Mouse (Mus musculus) hindbrain, embryonic 12.5 days (tissue): ENCODE measurements at regions not wholly inside any gene's neighbourhood (a gene's known extent, or its start where the extent isn't known, plus 50 kb on each side); places are given as distances from the start of the nearest gene placed in this dataset.
"Not testable (repeated sequence)": the region's sequence is repeated elsewhere in the genome, so short reads cannot be mapped to it uniquely, and the experiment has no call there.

Experiments used
- ATAC-seq: fragments of 200-750 bp; cut with Nextera tagmentation; 2 replicates; pipeline ENCODE4 v1.8.0; 2017; ENCODE audit warnings: moderate TSS enrichment; ENCODE audit not compliant: low FRiP score
- H3K27ac ChIP-seq: fragments of 300-500 bp; sonication (generic); 2 replicates; pipeline ENCODE4 v1.5.1; 2016; ENCODE audit warnings: mild to moderate bottlenecking
- H3K27me3 ChIP-seq: fragments of 300-500 bp; sonication (generic); 2 replicates; pipeline ENCODE4 v1.6.1; 2016; ENCODE audit warnings: mild to moderate bottlenecking
- H3K36me3 ChIP-seq: fragments of 300-500 bp; sonication (generic); 2 replicates; pipeline ENCODE4 v1.6.1; 2016; ENCODE audit warnings: mild to moderate bottlenecking
- H3K4me1 ChIP-seq: fragments of 300-500 bp; sonication (generic); 2 replicates; pipeline ENCODE4 v1.6.1; 2016
- H3K4me2 ChIP-seq: fragments of 300-500 bp; sonication (generic); replicated peaks from 2 replicates; pipeline ENCODE4 v1.6.1; 2016; ENCODE audit warnings: mild to moderate bottlenecking
- H3K4me3 ChIP-seq: fragments of 300-500 bp; sonication (generic); 2 replicates; pipeline ENCODE4 v1.5.1; 2016; ENCODE audit warnings: mild to moderate bottlenecking
- H3K9ac ChIP-seq: fragments of 300-500 bp; sonication (generic); 2 replicates; pipeline ENCODE4 v1.6.1; 2016; ENCODE audit warnings: mild to moderate bottlenecking, moderate library complexity
- H3K9me3 ChIP-seq: fragments of 300-500 bp; sonication (generic); replicated peaks from 2 replicates; pipeline ENCODE4 v1.6.1; 2016; ENCODE audit warnings: mild to moderate bottlenecking
- whole genome bisulfite sequencing: fragments of 180-500 bp; shearing (Covaris S2); methylation state at CpG from one replicate; pipeline ENCODE4 v1.1.7; 2016; 5-methylcytosine and 5-hydroxymethylcytosine counted together

DNA sequence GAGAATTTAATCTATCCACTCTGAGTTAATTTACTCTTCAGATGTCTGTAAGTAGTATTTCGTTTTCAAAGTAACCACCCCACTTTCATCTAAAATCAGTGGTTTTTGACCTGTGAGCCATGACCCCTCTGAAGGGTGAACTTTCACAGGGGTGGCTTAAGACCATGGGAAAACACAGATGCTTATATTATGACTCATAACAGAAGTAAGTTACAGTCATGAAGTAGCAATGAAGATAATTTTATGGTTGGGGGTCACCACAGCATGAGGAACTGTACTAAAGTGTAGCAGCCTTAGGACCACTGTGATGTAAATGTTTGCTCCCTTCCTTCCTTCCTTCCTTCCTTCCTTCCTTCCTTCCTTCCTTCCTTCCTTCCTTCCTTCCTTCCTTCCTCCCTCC is 215.2 kb downstream of the Zfp619 start:
- peaks cover 3% of the 10 kb centered on the region for H3K4me1 ChIP-seq
- no peaks in the 10 kb centered on the region for H3K36me3 ChIP-seq
- no peak for ATAC-seq
- H3K27ac ChIP-seq = no peak overlapping the region
- H3K4me2 ChIP-seq = no peak overlapping the region
- WGBS = 94% methylated on average over 1 of the region's 1 CpGs
- H3K4me3 ChIP-seq = no peak overlapping the region
- no peaks in the 10 kb centered on the region for H3K9me3 ChIP-seq
- H3K27me3 ChIP-seq = peaks cover 6% of the 10 kb centered on the region; the same call in 1 of the 2 replicates
- H3K9ac ChIP-seq = no peak overlapping the region

DNA sequence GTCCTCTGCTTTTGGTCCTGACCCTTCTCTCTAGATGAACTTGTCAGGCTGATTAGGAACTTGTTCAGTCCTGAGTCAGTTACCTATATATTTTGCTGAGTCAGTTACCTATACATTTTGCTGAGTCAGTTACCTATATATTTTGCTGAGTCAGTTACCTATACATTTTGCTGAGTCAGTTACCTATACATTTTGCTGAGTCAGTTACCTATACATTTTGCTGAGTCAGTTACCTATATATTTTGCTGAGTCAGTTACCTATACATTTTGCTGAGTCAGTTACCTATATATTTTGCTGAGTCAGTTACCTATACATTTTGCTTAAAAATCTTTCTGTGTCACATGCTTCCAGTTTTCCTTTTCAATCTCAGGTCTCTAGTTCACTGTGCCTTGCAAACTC is 230.8 kb downstream of the Zfp619 start:
- not testable (repeated sequence) for H3K4me1 ChIP-seq, H3K27me3 ChIP-seq, H3K4me2 ChIP-seq, ATAC-seq, H3K36me3 ChIP-seq, H3K9ac ChIP-seq, H3K27ac ChIP-seq, H3K9me3 ChIP-seq, H3K4me3 ChIP-seq

DNA sequence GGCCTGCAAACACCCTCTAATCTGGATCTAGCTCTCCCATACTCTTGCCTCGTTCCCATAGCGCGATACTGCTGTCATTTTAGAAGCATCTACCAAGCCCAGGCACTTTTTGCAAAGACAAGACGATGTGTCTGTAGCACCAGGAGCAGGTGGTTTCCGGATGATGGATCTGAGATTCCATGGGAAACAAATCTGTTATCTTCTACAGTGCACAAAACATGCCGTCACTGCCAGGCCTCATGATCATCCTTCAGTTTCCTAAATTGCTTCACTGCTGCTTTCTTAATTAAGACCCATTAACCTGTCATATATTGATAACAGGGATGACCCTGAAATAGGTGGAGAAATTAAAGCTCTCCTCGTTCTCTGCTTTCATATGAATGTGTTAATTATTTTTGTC is 232.9 kb downstream of the Zfp619 start:
- Histone ChIP-seq H3K27ac (no peak overlapping the region), H3K4me2 (no peak overlapping the region)
- WGBS = 89% methylated on average over 7 of the region's 7 CpGs

DNA sequence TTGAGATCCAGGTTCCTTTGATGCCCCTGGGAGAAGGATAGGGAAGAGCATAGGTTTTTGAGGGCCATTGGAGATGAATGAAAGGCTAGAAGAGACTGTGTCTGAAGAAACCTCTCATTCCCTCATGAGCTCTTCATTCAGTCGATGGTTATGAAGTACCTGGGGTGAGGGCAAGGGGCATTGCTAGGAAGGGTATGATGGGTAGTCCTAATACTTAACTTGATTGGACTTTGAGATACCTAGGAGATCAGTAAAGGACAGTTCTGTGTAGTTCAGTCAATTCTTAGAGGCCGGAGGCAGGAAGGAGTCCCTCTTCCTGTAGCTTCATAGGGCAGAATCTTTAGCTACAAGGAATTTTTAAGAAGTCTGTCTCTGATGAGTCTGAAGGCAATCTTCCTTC is 246.8 kb downstream of the Zfp619 start:
- Histone ChIP-seq H3K36me3 (no peaks in the 10 kb centered on the region), H3K9ac (no peak overlapping the region), H3K4me1 (no peaks in the 10 kb centered on the region), H3K4me3 (no peak overlapping the region), H3K4me2 (no peak overlapping the region), H3K27me3 (no peaks in the 10 kb centered on the region), H3K27ac (no peak overlapping the region), H3K9me3 (no peaks in the 10 kb centered on the region)
- WGBS = 92% methylated on average over 2 of the region's 2 CpGs
- ATAC-seq = no peak

More for the DNA sequence above, 232.9 kb downstream of the Zfp619 start:
- Histone ChIP-seq H3K9me3 (no peaks in the 10 kb centered on the region), H3K4me3 (no peak overlapping the region), H3K4me1 (no peaks in the 10 kb centered on the region), H3K9ac (no peak overlapping the region), H3K36me3 (no peaks in the 10 kb centered on the region), H3K27me3 (no peaks in the 10 kb centered on the region)
- ATAC-seq = no peak

DNA sequence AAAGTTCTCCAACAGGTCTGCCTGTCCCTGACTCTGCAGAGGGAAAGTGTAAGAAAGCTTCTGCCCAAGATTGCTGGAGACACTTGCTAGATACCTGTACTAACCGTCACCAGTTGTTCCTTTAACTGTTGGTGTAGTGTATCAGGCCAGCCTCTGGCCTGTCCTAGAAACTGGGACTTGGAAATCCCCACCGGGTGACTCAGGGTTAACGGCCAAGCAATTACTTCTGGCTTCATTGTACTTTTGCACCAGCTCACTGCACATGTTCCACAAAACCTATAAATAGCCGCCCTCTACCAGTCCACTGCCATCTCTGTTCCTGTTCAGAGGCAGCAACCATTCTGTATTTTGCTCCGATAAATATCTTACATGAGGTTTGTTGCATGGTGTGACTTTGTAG is 247.5 kb downstream of the Zfp619 start:
- no peak overlapping the region for H3K9ac ChIP-seq
- H3K4me2 ChIP-seq = no peak overlapping the region
- no peaks in the 10 kb centered on the region for H3K4me1 ChIP-seq
- no peaks in the 10 kb centered on the region for H3K27me3 ChIP-seq
- H3K9me3 ChIP-seq = no peaks in the 10 kb centered on the region
- no peak overlapping the region for H3K27ac ChIP-seq
- 87% methylated on average over 5 of the region's 5 CpGs for WGBS
- no peaks in the 10 kb centered on the region for H3K36me3 ChIP-seq
- no peak for ATAC-seq
- H3K4me3 ChIP-seq = no peak overlapping the region

DNA sequence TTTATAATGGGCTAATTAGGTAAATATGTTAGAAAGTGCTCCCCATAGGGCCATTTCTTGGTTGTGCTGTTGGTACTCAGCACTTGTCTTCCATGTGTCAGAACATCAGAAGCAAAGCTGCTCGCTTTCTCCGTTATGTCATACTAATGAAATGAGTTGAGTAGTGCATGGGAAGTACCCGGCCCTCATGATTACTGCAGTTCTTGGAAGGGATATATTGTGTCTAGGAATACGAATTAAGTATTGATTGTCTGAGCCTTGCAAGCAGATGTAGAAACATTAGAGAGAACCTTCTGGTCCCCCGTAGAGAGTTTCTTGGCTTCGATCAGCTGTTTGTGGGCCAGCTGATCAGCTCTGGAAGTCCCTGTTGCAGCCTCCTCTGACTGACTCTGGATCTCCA is 255.7 kb downstream of the Zfp619 start:
- no peaks in the 10 kb centered on the region for H3K27me3 ChIP-seq
- H3K9ac ChIP-seq = no peak overlapping the region
- H3K4me2 ChIP-seq = no peak overlapping the region
- no peaks in the 10 kb centered on the region for H3K9me3 ChIP-seq
- H3K27ac ChIP-seq = no peak overlapping the region
- no peak for ATAC-seq
- H3K4me3 ChIP-seq = no peak overlapping the region
- no peaks in the 10 kb centered on the region for H3K36me3 ChIP-seq
- 95% methylated on average over 6 of the region's 6 CpGs for WGBS
- no peaks in the 10 kb centered on the region for H3K4me1 ChIP-seq

DNA sequence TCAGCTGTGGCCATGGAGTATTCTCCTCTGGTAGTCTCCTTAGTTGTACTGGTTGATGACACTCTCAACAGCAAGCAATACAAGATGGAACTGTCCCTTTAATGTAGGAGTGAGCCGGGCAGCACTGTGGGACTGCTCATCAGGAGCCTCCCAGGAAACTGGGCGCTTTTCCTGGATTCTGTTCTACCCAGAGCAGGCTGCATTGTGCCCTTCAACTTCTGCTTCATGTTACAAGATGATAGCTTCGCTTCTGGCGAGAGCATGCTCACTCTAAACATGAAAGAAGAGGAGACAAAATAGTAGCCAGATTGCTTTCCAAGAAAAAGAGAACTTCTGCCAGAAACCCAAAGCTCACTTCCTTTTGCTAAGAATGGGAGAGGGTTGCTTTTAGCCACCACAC is 271.8 kb downstream of the Zfp619 start:
- Histone ChIP-seq H3K4me2 (no peak overlapping the region), H3K4me3 (no peak overlapping the region), H3K36me3 (no peaks in the 10 kb centered on the region), H3K9ac (no peak overlapping the region), H3K4me1 (no peaks in the 10 kb centered on the region), H3K27ac (no peak overlapping the region), H3K9me3 (no peaks in the 10 kb centered on the region), H3K27me3 (no peaks in the 10 kb centered on the region)
- 85% methylated on average over 4 of the region's 4 CpGs for WGBS
- ATAC-seq = no peak

DNA sequence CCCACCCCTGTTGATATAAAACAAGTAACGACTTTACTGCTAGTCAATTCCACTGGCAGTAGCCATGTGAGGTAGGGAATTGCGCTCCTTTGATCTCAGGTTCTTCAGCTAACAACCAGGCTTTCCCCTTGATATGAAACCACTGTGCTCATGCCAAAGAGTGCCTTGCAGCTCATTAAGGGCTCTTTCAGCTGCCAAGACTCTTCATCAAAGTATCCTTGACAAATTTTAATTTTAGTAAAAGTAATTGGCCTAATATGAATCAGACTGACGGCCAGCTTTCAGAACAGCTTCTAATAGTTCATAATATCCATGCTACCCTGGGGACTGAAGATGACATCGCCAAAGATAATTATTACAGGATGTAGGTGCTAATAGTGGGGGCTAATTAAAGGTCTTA is 272.3 kb downstream of the Zfp619 start:
- Histone ChIP-seq H3K4me1 (no peaks in the 10 kb centered on the region), H3K27me3 (no peaks in the 10 kb centered on the region), H3K9me3 (no peaks in the 10 kb centered on the region), H3K4me2 (no peak overlapping the region), H3K27ac (no peak overlapping the region), H3K36me3 (no peaks in the 10 kb centered on the region), H3K4me3 (no peak overlapping the region), H3K9ac (no peak overlapping the region)
- WGBS = 89% methylated on average over 4 of the region's 4 CpGs
- ATAC-seq = no peak

DNA sequence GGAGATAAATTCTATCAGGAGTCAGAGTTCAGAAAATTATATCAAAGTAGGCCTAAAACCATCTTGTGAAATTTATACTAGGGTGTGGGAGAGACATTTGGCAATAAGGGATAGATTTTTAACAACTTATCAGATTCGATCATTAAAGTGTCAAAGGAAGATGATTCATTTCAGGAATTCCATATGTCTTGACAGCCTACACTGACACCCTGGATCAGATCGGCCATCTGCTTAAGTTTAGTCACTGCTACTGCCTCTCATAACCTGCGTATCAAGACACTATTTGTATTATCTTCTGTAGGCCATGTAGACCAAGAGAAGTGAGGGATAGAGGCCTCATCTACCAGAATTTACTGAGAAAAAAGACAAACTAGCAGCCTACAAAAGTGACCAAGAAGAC is 277.2 kb downstream of the Zfp619 start:
- no peak overlapping the region for H3K4me3 ChIP-seq
- no peak overlapping the region for H3K27ac ChIP-seq
- H3K27me3 ChIP-seq = no peaks in the 10 kb centered on the region
- no peaks in the 10 kb centered on the region for H3K4me1 ChIP-seq
- no peaks in the 10 kb centered on the region for H3K9me3 ChIP-seq
- no peak overlapping the region for H3K9ac ChIP-seq
- ATAC-seq = no peak
- H3K36me3 ChIP-seq = no peaks in the 10 kb centered on the region
- WGBS = 92% methylated on average over 3 of the region's 3 CpGs
- H3K4me2 ChIP-seq = no peak overlapping the region

DNA sequence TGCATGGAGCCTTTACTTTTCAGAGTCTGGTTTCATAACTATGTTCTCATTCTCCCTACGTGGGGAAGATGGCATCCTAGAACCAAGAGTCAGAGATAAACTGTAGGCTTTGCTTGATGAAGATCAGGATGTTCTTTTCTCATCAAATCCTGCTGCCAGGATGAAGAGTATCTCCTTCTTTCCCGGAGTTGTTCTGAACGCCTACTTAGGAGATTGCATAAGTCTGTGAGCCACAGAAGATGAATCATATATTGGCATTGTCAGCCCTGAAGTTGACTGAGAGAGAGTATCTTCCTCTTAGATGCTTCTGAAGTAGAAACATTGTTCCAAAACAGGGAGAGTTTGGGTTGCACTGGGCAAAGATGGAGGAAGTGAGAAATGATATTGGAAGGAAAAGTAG is 286.7 kb downstream of the Zfp619 start:
- WGBS = 88% methylated on average over 3 of the region's 3 CpGs

DNA sequence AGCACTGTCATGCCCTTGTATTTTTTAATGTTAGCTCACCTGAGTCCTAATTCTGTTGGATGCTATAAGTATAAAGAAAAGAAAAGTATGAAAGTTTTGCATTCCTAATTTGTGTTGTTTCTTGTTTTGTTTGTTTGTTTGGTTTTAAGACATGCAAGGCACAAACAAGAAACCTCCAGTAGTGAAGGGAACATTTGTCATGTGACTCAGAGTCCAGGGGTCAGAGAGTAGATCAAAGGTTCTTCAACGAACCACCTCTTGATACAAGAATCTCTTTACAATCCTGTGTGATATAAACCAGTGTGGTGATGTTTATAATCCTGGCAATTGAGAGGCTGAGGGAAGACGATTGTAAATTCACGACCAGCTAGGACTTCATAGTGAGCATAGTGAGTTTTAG is 300.5 kb downstream of the Zfp619 start:
- Histone ChIP-seq H3K27me3 (no peaks in the 10 kb centered on the region), H3K4me2 (no peak overlapping the region), H3K27ac (no peak overlapping the region), H3K9me3 (no peaks in the 10 kb centered on the region), H3K36me3 (no peaks in the 10 kb centered on the region), H3K4me3 (no peak overlapping the region), H3K9ac (no peak overlapping the region), H3K4me1 (no peaks in the 10 kb centered on the region)
- 74% methylated on average over 3 of the region's 3 CpGs for WGBS
- no peak for ATAC-seq

More for the DNA sequence above, 286.7 kb downstream of the Zfp619 start:
- Histone ChIP-seq H3K4me1 (no peaks in the 10 kb centered on the region), H3K4me3 (no peak overlapping the region), H3K9me3 (no peaks in the 10 kb centered on the region), H3K4me2 (no peak overlapping the region), H3K36me3 (no peaks in the 10 kb centered on the region), H3K27me3 (no peaks in the 10 kb centered on the region), H3K27ac (no peak overlapping the region), H3K9ac (no peak overlapping the region)
- no peak for ATAC-seq

DNA sequence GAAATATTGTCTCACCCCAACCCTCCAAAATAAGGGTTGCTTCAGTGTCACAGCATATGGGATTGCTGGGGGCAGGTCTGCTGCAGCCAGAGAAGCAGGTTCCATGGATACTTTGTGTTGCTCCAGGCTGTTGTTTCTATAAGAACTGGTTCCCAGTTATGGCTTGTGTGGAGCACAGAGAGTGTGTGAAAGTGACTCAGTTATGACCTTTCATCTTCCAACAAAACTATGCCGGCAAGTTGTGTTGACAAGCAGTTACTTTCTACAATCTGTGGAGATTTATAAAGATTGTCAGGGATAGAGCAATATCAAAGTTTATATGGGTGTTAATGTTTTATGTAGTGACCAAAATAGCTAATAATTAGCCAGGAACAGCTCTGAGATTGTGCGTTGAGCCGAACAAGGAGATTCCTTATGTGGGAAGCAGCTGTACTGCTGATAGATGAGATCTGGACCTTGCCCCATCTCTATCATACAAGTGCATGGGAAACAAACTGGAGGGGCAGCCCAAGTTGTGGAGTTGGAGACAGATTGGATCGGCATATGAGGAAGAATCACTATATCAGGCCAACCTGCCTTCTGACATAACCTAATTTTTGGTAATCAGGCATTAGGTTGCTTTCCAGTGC is 305.1 kb downstream of the Zfp619 start:
- Histone ChIP-seq H3K27ac (no peak overlapping the region), H3K36me3 (no peaks in the 10 kb centered on the region), H3K4me3 (no peak overlapping the region), H3K9me3 (no peaks in the 10 kb centered on the region), H3K4me2 (no peak overlapping the region), H3K27me3 (no peaks in the 10 kb centered on the region), H3K9ac (no peak overlapping the region), H3K4me1 (no peaks in the 10 kb centered on the region)
- no peak for ATAC-seq
- 93% methylated on average over 4 of the region's 4 CpGs for WGBS

DNA sequence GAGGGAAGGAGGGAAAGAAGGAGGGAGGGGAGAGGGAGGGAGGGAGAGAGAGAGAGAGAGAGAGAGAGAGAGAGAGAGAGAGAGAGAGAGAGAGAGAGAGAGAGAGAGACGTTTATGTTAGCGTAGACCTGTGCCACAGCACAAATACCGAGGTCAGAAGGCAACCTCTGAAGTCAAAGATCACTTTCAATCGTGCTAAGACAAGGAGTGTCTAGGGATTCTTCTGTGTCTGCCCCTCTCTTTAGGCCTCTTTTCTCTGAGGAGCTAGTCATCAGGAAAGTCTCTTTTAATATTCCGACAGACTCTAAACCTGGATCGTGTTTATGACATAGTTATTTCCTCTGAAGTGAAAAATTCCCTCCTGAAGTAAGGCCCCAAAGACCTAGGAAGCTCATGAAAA is 310.8 kb downstream of the Zfp619 start:
- ATAC-seq = no peak

More for the DNA sequence above, 310.8 kb downstream of the Zfp619 start:
- Histone ChIP-seq H3K9me3 (no peaks in the 10 kb centered on the region), H3K4me2 (no peak overlapping the region), H3K36me3 (no peaks in the 10 kb centered on the region), H3K27ac (no peak overlapping the region), H3K9ac (no peak overlapping the region), H3K4me3 (no peak overlapping the region), H3K4me1 (0 out of 2 replicates have a peak, but pooled peaks cover 5% of the 10 kb centered on the region), H3K27me3 (no peaks in the 10 kb centered on the region)
- WGBS = 58% methylated on average over 6 of the region's 6 CpGs
